9 mouse cellular contexts compared by ENCODE assay signal in the genomic region with DNA sequence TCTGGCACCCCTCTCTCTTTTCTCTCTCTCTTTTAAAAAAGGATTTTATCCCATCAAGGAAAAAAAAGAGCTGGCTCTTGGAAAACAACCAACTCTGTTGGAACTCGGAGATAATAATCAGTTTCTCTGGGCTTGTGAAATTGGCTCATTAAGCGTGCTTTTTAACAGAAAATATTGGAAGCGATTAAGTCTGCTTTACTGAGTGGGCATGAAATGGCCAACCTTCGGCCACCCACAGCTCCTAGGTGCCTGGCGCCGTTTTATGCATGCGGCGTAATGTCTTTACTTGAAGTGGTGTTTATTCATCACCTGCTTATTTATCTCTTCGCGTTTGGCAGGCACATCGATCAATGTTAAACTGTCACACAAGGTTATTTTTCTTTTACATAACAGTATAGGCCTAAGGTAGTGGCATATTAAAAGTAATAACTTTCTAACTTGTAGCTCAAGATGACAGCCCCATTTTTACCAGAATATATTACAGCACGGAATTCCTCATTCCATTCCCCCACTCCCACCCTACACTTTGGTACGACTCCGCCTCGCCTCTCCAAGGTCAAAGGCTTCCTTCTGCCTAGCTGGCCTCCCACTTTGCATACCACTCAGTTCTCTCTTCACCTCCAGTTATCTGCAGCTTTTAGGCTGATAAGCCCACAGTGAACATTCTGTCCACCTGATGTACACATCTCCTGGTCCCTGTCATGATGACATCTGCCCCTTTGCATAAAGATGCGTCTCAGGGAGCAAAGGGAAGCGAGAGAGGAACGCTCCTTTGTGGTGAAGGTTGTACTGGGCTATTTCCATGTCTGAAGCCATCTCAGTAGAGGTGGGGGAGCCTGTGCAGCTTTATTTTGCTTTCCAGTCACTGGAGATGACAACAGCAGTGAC.
DNase-seq lines count a peak whose midpoint lies in the region; ATAC-seq lines count a peak whose summit lies in the region.
"Had no signal": no experiment of that assay in that cellular context is flagged by ENCODE, and none has a peak within 500 bp of the region (broad histone marks: within the 10 kb centered on the region; RNA-seq: fewer than 3 reads in every experiment).

No protein-coding gene starts in this region.

- H3K4me2 ChIP-seq in heart, embryonic 13.5 days, result peak overlapping the region; percentile 45
- peak overlapping the region; percentile 20 for H3K4me2 ChIP-seq in forebrain, embryonic 13.5 days

- no peak for DNase-seq in heart, adult 8-10 months (ENCODE audit: low spot score)
- DNase-seq in Muller cell, postnatal 12 days (ENCODE audit: inconsistent ontology term), result peak; percentile 20
- DNase-seq in right cerebral cortex, postnatal 25 days, result no peak
- DNase-seq in gastrocnemius, adult 18-20 months (ENCODE audit: low spot score), result no peak
- no peak for DNase-seq in gastrocnemius, postnatal 14 days

- H3K4me1 ChIP-seq in heart, embryonic 13.5 days, result peaks cover 18% of the 10 kb centered on the region
- H3K4me1 ChIP-seq in forebrain, embryonic 13.5 days, result peaks cover 25% of the 10 kb centered on the region
- H3K4me1 ChIP-seq: embryonic facial prominence, embryonic 15.5 days had no signal

- no peak overlapping the region for H3K4me3 ChIP-seq in heart, embryonic 13.5 days
- no peak overlapping the region for H3K4me3 ChIP-seq in forebrain, embryonic 13.5 days
- H3K4me3 ChIP-seq: embryonic facial prominence, embryonic 15.5 days had no signal

- H3K27ac ChIP-seq in heart, embryonic 13.5 days (replicated peaks), result peak overlapping the region; percentile 70
- peak overlapping the region; percentile 19; the same call in 1 of the 2 replicates for H3K27ac ChIP-seq in forebrain, embryonic 13.5 days
- H3K27ac ChIP-seq: embryonic facial prominence, embryonic 15.5 days had no signal

- WGBS in heart, embryonic 13.5 days, result 33% methylated on average over 18 of the region's 18 CpGs
- 21% methylated on average over 18 of the region's 18 CpGs for WGBS in forebrain, embryonic 13.5 days

- intact Hi-C loops in gastrocnemius, postnatal 14 days (cut with DNase I; ENCODE audit: low total_unique reads), result loop anchor here (10.0 kb wide), 1 partner anchor 757 kb away; no protein-coding TSS in a partner anchor

- H3K9me3 ChIP-seq in heart, embryonic 13.5 days, result peaks cover 4% of the 10 kb centered on the region; the same call in 1 of the 2 replicates
- H3K9me3 ChIP-seq in forebrain, embryonic 13.5 days (replicated peaks), result no peaks in the 10 kb centered on the region
- H3K9me3 ChIP-seq: embryonic facial prominence, embryonic 15.5 days had no signal

- H3K27me3 ChIP-seq in heart, embryonic 13.5 days (replicated peaks), result no peaks in the 10 kb centered on the region
- H3K27me3 ChIP-seq in forebrain, embryonic 13.5 days, result peaks cover 3% of the 10 kb centered on the region; the same call in 1 of the 2 replicates
- H3K27me3 ChIP-seq: embryonic facial prominence, embryonic 15.5 days had no signal

- 0 out of 2 replicates have a peak overlapping the region, but pooled peaks have one; percentile 5 for H3K9ac ChIP-seq in heart, embryonic 13.5 days
- H3K9ac ChIP-seq in forebrain, embryonic 13.5 days, result no peak overlapping the region
- H3K9ac ChIP-seq: embryonic facial prominence, embryonic 15.5 days had no signal

- H3K36me3 ChIP-seq in heart, embryonic 13.5 days, result no peaks in the 10 kb centered on the region
- H3K36me3 ChIP-seq in forebrain, embryonic 13.5 days (ENCODE audit: poor library complexity, severe bottlenecking), result no peaks in the 10 kb centered on the region
- H3K36me3 ChIP-seq: embryonic facial prominence, embryonic 15.5 days had no signal

- no peak for ATAC-seq in heart, embryonic 13.5 days (ENCODE audit: extremely low read depth, insufficient number of reproducible peaks, low FRiP score, low TSS enrichment)
- peak; percentile 68 for ATAC-seq in forebrain, embryonic 13.5 days
- peak; percentile 46; the same call in 1 of the 2 replicates for ATAC-seq in megakaryocyte, adult 5-6 weeks (ENCODE audit: poor library complexity, severe bottlenecking)
